Comparison of ENCODE assay signal across 16 mouse cellular contexts in genomic region chr3:26796954-26797353, GRCm38 (mm10).
"Had no signal": no experiment of that assay in that cellular context is flagged by ENCODE, and none has a peak within 500 bp of the region (broad histone marks: within the 10 kb centered on the region; RNA-seq: fewer than 3 reads in every experiment).

No protein-coding gene starts in this region.

- H3K27ac ChIP-seq: lung, embryonic 15.5 days; macrophage; neural tube, embryonic 12.5 days; stomach, embryonic 15.5 days; stomach, postnatal 0 days had no signal

- H3K4me2 ChIP-seq: lung, embryonic 15.5 days; midbrain, embryonic 12.5 days; neural tube, embryonic 12.5 days; stomach, embryonic 15.5 days had no signal

- H3K27me3 ChIP-seq: lung, embryonic 15.5 days; megakaryocyte, embryonic 14.5 days; midbrain, embryonic 12.5 days; neural tube, embryonic 12.5 days; stomach, embryonic 15.5 days had no signal

- H3K36me3 ChIP-seq: lung, embryonic 15.5 days; midbrain, embryonic 12.5 days; neural tube, embryonic 12.5 days; stomach, embryonic 15.5 days had no signal

- H3K4me3 ChIP-seq: lung, embryonic 15.5 days; megakaryocyte, embryonic 14.5 days; midbrain, embryonic 12.5 days; neural tube, embryonic 12.5 days; stomach, embryonic 15.5 days had no signal

- ATAC-seq: liver, postnatal 0 days; lung, postnatal 0 days had no signal

- DNase-seq: liver, postnatal 0 days; lung, adult 2 months; lung, postnatal 14 days; lung, postnatal 36 days; right cerebral cortex, postnatal 14 days; thymus, adult 2 months; thymus, postnatal 25 days; thymus, postnatal 4 days had no signal

- H3K9ac ChIP-seq: liver, postnatal 0 days; lung, embryonic 15.5 days; midbrain, embryonic 12.5 days; neural tube, embryonic 12.5 days; stomach, embryonic 15.5 days had no signal

- H3K9me3 ChIP-seq: lung, embryonic 15.5 days; midbrain, embryonic 12.5 days; neural tube, embryonic 12.5 days; stomach, embryonic 15.5 days had no signal

- H3K4me1 ChIP-seq: lung, embryonic 15.5 days; megakaryocyte, embryonic 14.5 days; stomach, embryonic 15.5 days had no signal
